Mouse (Mus musculus): ENCODE results near the gene Cep350. TPM values are rescaled to one million over a fixed set of nuclear protein-coding genes. Genes with fewer than 3 reads are reported as not detected.

The Cep350 gene
- 10 to 100 TPM; 27.3 to 32.7 TPM for total RNA-seq (2021)
- 1.7 TPM in 2 replicates for polyA plus RNA-seq (2012; rRNA removed)
- long read RNA-seq, partial matches to known transcripts: 0 of 1 reads
- long read RNA-seq, other reads (novel, unspliced or antisense): 0 of 1 reads

DNA sequence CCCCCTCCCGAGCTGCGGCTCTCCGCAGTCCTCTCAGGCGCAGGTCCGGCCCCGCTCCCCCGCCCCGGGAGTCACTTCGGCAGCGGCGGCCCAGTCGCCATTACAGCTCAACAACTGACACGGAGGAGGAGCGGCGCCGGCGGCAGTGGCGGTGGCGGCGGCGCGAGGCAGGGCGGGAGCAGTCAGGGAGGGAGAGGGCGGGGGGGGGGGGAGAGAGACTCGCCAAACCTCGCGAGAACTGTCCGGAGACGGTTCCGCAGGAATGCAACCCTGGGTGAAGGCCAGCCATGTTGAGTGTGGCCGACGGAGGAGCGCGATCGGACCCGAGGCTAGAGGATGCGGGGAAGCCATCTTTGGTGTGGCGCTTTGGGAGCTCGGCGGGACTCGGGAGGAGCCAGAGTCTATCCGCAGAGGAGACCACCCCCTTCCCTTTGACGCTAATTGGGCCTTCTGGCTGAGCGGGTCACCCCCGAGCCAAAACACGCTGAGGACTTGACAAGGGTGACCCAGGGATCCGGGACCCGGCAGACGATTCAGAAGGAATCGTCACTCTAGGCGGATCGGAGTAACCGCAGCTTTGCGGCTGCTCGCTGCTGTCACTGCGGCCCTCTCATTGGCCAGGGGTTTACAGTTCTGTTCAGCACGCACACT lies at the start of gene Cep350:
Gene Cep350, minus strand, starts transcription at position 188 of the 651 bp plus-strand sequence.
- DNase-seq: peak; percentile 98

DNA sequence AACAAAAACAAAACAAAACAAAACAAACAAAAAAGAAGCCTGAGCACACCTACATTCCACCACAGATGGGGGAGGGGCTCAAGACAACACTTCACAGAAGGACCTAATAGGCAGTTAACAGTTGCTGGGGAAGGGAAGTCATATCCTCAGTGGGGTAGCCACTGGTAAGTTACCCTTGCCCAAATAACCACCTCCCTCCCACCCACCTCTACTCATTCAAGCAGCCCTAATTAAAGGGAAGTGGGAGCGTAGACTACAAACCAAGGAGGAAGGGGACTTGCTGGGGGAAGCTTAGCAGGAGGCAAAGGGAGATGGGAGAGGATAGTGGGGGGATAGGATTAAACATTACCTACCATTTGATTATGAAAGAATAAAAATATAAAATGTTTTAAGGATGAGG lies 47.3 kb upstream of the Cep350 start:
- DNase-seq: no peak

DNA sequence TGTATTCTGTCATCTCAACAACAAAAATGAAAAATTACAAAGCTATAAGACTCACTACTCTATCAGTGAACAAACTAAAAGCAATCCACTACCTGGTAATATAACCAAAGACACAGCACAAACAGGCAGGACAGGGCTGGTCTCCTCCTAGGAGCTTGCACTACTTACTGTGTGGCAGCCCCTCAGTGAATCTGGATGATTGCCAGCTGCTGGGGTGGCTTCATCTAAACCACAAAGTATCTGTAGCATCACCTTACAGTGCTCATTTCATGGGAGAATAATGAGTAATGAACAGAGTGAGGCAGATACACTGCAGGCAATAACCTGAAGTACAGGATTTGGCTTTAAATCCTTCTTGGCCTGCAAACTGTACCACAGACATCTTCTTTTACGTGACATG lies 46.7 kb upstream of the Cep350 start:
- no peak for DNase-seq

DNA sequence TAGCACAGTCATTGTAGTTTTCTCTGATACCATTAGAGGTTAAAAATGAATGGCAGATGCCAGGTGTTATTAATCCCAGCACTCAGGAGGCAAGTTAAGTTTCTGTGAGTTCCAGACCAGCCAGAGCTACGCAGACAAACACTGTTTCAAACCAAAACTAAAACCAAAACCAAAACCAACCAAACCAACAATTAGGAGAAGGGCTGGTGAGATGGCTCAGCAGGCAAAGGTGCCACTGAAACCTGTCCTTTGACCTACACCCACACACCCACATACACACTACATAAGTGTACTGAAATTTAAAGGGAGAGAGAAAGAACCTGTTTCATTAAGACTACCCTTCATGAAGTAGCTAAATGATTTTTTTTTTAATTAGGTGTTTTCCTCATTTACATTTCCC lies 35.9 kb upstream of the Cep350 start:
- no peak for DNase-seq

DNA sequence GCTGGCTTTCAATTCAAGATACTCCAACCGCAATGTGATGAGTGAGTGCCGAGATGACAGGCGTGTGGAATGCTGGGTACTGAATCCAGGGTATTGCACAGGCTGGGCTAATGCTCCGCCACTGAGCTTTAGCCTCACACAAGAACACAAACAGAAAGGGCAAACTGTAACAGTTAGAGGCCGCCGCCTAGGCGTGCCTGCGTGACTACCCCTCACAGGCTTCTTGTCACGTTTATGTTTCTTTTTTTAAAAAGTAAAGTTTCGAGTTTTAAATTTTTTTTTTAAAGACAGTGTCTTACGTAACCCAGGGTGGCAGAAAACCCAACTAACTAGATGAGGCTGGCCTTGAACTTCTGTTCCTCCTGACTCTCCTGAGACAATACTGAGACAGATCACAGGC lies 32.9 kb upstream of the Cep350 start:
- DNase-seq: peak; percentile 23

DNA sequence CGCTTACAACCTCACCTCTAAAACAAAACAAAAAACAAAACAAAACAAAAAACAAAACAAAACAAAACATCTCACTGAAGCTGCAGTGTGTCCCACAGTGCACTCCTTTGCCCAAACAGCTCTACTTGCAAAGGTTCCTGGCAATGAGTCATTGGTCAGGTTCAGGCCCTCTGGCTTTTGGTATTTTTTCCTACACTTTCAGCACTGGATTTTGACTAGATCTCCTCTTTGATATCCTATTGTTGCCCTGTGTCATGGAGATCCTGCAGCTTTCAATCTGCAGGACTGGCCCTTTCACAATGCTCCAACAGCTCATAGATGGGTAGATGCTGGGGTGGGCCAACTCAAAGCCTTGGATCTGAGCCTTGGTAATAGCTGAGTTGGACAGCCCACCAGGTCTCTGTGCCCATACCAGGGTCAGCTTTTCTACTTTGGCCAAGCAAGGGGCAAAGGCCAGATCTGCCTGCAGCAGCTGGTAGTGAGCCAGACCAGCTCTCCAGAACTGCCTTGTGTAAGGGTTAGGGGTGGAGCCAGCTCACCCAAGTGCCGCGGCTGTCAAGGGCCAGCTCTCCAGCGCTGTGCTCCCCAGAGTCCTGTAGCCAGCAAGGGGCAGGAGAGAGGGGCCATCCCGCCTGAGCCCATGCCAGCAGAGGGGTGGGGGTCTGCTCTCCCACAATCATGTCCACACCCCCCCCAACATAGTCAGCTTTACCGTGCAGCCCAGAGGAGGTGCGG lies 30.3 kb upstream of the Cep350 start:
- DNase-seq: peak; percentile 62

DNA sequence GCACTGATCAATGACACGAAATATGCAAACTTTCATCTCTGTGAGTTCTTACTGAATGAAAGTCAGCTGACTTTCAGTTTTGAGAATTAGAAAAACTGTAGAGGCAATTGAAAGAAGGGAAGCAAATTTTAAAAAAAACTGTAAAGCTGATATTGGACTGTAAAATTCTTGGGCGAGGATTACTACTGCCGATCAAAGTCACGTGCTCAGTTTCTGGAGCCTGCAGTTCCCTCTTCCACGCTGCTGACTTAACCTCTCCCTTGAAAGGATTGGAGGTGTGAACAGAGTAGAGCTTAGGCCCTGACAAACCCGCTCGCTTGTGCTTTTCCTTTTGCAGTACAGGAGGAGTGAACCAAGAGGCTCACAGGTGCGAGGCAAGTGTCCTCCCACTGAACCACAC lies 29.3 kb upstream of the Cep350 start:
- no peak for DNase-seq

DNA sequence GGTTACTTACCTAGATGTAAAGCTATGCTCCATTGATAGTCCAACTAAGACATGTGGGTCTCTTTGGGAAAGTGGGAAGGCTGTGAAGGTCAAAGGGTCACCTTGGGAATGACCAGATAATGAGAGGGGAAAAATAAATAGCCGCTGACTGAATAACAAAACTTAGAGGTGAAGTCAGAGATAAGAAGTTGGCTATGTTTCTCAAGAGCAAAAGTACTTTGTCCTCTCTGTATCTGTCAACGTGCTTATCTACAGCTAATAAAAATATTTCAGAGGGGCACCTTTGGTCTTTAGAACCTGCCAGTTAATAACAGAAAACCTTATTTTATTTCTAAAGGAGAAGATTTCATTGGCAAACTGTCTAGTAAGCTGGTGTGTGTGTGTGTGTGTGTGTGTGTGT lies 22.6 kb upstream of the Cep350 start:
- no peak for DNase-seq

DNA sequence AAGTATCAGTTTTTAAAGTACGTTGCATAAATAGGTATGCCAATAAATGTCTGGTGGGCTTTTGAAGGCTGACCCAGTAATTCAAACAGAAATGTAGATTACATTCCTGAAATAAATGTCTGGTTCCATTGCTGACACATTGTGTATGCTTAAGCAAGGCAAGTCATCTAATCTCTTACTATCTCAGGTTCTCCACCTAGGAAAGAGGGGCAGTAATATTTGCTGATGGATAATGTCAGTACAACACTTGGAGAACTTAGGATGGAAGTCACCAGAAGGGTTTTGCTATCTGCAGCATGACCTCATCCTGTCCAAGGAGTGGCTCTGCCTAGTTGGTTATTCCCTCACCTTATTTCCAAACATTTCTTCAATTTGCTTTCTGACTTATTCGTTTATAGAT lies 21.5 kb upstream of the Cep350 start:
- no peak for DNase-seq

DNA sequence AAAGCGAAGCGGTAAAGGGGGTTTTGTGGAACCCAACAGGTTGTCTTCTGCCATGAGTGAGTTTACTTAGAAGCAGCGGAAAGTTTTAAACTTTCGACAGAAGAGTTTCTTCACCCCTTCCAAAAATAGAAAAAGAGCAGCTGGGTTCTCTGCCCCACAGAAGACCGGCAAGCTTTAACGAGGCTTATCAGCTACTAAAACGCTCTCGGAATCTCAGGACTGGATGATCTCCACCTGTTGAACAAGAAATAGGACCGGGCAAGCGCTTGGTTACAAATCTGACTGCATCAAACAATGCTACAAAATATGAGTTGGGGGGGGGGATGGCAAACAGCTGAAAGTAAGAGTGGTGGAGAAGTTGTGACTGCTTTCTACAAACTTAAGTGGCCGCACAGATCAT lies 17.3 kb upstream of the Cep350 start:
- DNase-seq: no peak

DNA sequence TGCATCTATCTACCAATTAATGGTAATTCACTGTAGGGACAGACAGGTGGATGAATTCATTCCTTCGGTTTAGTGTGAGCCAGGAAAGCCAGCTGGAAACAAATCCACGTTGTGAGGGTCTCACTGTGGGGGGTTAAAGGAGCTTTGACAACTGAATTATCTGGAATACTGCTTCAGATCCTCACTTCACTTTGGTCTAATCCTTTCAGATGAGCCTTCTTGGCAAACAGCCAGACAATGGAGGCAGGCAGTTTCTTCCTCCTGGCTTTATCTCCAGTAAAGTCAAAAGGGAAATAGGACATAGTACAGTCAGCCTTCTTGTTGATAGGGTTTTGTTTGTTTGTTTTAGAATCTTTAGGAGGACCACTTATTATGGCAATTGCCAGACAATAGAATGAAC lies 16.3 kb upstream of the Cep350 start:
- DNase-seq: no peak

DNA sequence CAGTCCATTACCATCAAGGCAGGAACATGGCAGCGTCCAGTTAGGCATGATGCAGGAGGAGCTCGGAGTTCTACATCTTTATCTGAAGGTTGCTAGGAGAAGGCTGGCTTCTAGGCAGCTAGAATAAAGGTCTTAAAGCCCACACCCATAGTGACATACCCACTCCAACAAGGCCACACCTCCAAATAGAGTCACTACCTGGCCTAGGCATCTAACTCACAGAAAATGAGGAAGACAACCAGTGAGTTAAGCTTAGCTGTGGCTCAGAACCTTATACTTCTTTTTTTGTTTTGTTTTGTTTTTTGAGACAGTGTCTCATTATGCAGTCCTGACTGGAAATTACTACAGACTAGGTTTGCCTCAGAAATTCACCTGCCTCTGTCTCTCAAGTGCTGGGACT lies 14.6 kb upstream of the Cep350 start:
- no peak for DNase-seq

DNA sequence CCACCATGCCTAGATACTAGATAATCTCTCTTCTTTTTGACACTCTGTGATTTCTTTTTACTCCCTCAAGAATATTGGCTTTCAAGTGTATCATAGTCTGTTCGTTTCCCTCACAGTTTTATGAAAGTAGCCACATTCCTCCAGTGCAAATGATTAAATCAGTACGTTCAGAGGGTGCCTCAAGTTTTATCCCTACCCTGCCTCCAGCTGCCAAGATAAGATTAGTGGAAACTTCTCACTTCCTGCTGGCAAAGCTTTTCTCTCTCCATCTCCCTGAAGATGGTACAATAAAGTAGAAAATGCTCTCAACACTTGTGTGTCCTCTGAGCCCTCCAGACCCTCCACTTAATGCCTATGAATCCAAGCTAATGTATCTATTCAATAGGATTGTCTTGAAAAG lies 1.9 kb upstream of the Cep350 start:
- no peak for DNase-seq

DNA sequence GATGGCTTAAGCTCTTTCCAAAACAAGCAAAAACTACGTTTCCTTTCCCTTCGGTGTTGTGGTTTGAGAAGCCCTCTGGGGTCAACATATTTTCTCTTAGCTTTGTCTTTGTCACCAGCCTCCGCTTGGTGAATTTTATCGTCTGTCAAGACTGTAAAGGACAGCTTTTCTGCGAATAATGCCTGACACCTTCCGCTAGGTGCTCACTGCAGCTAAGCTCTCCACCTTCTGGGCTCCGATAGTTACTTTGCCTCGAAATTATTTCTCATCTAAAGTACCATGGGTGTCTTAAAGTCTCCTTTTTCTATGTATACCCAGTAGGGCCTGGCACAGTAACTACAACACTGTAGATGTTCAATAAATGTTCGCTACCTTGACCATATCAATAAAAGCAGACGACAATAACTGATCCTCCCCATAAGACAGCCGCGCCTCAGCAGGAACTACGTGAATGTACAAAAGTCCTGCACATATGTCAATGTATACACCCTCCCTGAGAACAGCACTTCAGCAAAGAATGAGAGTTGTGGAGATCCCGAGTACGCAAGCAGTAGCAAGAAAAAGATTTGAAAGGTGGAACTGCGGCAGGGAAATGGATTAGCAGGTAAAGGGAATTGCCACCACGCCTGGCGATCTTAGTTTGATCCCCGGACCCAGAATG lies 794 bp upstream of the Cep350 start:
- no peak for DNase-seq

DNA sequence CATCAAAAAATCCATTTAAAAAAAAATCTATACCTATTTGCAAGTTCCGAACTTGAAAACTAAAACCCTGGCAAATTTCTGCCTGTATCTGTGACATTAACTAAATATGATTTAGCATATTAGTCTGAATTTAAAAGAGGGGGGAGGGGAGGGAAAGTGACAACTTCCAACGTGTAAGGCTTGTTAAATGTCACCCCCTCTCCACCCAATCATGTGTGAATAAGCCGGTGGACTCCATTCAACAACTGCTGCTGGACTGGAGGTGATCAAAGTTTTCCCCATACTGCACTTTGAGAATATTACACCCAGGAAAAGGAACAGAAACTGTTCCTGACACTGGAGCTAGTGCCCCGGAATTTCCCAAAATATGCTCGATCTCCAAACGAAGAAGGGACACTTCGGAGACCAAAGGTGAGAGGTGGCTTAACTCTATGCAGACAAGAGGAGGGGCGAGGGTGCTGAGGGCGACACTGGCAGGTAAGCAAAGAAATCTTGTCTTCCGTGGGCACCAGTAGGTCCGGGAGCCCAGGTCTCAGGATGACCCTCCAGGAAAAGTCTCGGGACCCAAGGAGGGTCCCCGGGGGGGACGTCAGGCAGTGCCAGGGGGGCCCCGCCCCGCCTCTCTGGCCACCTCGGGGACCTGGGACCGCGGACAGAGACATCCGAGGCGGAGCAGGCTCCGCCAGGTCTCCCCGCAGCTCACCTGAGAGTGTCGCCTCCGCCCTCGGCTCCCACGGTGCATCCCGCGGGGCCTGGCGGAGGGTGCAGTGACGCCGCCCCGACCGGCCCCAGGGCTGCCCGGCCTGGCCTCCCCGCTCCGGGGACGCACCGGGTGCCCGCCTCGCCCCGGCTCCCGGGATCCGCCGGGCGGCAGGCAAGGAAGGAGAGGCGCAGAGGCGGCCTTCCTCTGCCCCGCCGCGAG lies 648 bp downstream of the Cep350 start:
- DNase-seq: no peak

DNA sequence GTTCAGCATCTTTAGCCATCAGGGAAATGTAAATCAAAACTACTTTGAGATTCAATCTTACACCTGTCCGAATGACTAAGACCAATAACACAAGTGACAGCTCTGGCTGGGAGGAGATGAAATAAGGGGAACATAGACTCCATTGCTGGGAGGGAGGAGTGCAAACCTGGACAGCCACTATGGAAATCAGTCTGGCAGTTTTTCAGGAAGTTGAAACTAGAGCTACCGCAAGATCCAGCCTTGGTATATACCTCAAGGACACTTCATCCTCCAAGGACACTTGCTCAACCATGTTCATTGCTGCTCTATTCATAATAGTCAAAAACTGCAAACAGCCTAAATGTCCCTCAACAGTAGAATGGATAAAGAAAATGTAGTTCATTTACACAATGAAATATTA lies 23.9 kb downstream of the Cep350 start:
- DNase-seq: peak; percentile 10

DNA sequence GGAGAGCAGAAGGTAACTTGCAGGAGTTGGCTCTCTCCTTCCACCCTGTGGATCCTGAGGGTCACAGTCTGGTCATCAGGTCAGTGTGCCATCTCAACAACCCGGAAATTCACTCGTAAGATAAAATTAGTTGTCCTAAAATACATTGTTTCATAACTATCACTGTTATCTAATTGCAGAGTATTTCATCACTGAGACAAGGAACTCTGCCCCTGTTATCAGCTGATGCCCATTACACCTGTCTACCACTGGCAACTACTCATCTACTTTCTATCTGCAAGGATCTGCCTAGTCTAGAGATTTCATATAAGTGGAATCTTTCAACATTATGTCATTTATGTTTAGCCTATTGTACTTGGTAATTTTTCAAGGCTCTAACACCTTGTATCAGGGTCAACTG lies 28.7 kb downstream of the Cep350 start:
- no peak for DNase-seq

DNA sequence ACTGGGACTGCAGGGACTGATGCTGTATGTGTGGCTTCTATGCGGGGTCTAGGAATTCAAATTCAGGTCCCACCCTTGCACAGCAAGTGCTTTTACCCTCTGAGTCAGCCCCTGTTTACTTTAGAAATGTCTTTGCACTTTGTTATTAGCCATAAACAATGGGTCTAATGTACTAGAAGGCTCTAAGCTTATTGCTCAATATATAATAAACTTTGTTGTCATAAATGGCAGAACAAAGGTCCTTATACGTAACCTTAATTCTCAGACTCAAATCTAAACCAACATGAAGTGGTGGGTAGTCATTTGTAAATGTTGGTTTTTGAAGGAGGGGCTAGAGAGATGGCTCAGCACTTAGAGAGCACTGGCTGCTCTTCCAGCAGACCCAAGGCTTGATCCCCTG lies 35.6 kb downstream of the Cep350 start:
- no peak for DNase-seq

DNA sequence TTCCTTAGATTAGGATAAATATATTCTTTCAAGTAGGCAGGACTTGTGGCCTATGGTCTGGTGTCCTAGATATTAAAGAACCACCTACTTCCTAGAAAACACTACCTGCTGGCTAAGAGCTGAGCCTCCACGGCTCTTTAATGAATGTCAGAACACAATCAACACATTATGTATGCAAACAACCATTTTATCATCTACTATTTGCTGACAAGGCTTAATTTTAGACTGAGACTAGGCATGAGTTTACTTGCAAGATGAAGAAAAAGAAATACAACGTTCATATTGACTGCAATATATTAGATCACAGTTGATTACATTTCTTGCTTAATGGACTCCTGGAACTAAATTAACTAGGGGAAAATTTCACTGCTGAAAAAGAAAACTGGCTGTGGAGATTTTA lies 38.4 kb downstream of the Cep350 start:
- DNase-seq: no peak

DNA sequence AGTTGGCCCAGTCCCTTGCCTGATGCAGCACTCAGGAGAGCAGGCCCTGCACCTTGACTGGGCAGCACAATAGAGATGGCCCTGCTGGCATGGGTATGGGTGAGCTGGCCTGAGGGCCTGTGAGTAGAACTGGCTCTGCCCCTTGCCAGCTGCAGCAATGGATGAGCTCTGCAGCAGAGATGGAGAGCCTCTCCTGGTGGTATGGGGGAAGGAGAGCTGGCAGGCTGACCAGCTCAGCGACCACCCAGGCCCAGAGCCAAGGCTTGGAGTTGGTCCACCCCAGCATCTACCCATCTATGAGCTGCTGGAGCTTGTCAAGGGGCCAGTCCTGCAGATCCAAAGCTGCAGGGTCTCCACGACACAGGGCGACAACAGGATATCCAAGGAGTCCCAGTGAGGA lies 69.5 kb downstream of the Cep350 start:
- no peak for DNase-seq

DNA sequence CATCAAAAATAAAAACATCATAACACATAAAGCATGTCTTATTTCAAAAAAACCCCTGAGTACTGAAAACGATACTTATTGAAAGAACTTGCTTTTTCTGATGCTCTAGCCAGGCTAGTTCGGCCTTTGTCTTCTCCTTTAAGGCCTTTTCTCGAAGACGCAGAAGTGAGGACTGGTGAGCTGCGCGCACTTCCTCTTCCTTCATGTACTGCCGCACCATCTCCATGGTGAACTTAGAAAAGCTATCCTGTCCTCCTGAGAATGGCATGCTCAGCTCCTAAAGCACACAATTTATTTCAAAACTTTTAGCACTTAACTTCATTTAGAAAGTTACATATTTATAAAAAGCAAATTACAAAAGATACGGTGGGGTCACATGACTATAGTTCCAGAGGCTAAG lies 71.7 kb downstream of the Cep350 start:
- DNase-seq: no peak

DNA sequence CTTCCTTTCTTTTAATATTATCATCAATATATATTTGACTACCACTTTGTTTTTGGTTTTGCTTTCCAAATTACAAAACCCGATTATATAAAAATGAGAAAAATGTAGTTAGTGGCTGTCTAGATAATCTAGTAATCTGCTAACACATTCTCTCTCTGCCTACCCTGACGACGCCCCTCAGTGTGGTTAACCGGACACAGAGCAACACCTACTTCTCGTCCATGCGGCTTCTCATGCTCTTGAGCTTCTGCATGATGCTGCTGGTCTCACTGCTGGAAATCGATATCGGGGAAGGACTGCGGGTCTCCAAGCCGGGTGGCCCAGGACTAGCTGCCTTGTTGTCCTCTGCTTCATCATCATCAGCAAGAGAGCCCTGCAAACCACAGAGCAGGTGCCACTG lies 78.7 kb downstream of the Cep350 start:
- no peak for DNase-seq

Measured in adrenal gland, adult 2 months (tissue).